Mouse (Mus musculus) adrenal gland, postnatal 4 days (tissue): Measurements from ENCODE around the gene Cux2. TPM values are rescaled to one million over a fixed set of nuclear protein-coding genes. Genes with fewer than 3 reads are reported as not detected.

Experiments
- DNase-seq, 2 experiments: peaks; one replicate each; pipeline ENCODE4 v3.0.0; 2021 to 2022; ENCODE audit warnings: low spot score in 2 of 2, mixed read lengths in 2 of 2
- long read RNA-seq, 2 experiments: library from polyadenylated mRNA; stranded (forward); transcript quantifications; one replicate each; pipeline ENCODE4 v2.0.0; 2021
- total RNA-seq, 2 experiments: library from RNA; stranded (reverse); gene quantifications; 2 replicates each; pipeline ENCODE4 v1.2.3; 2021

Gene Cux2
- total RNA-seq: 10 to 100 TPM; 37.5 to 37.8 TPM
- long read RNA-seq, experiment 1, partial matches to known transcripts: 0 of 4 reads
- long read RNA-seq, experiment 1, other reads (novel, unspliced or antisense): 4 of 4 reads
- long read RNA-seq, experiment 2, partial matches to known transcripts: 4 of 12 reads
- long read RNA-seq, experiment 2, other reads (novel, unspliced or antisense): 8 of 12 reads

- DNase-seq: peak; percentile 54 to 58
Observed at GRCm38 (mm10) chr5:122050017-122050831, at the start of gene Cux2. TSS of gene Cux2 (minus strand) at chr5:122050102.

DNA sequence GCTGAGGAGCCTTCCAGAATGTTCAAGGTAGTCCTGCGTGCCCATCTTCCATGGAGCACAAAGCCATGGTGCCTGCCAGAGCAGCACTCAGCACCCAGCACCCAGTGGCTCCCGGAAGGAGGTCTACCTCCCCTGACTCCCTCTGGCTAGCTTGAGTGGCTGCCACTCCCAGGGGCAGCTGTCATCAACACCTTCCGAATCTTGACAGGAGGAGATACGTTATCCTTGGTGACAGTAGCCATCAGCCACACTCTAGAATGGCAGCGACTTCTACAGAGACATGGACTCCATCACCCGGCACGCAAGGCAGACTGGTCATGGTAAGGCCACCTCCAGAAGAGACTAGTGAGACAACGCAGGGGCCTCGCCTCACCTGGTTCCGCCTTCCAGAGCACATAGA lies 44.5 kb upstream of the Cux2 start:
- DNase-seq: no peak

GRCm38 (mm10) chr5:122093734-122094133 lies 43.8 kb upstream of the Cux2 start:
- DNase-seq: no peak

GRCm38 (mm10) chr5:122092794-122093193 lies 42.9 kb upstream of the Cux2 start:
- no peak for DNase-seq

DNA sequence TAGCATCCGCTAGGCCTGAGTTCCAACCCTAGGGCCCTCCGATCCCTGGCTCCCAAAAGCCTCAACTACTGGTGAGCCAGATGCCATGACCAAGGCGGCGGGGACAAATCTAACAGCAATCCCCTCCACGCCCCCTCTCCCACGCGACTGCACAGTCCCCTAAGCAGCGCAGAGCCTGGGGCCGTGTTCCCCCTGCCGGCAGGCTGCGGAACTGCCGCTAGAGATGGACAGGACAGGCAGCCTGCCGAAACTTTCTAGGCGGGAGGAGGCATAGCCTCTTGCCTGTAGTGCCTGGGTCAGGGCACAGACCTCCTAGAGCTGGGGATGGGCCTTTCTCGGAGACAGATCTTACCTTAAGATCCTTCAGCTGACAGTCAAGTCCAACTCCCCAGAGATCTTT lies 41.2 kb upstream of the Cux2 start:
- no peak for DNase-seq

GRCm38 (mm10) chr5:122089664-122090063 lies 39.8 kb upstream of the Cux2 start:
- DNase-seq: no peak

- peak; percentile 71 to 83 for DNase-seq
Observed at GRCm38 (mm10) chr5:122088917-122089316, 39.0 kb upstream of the Cux2 start.

DNA sequence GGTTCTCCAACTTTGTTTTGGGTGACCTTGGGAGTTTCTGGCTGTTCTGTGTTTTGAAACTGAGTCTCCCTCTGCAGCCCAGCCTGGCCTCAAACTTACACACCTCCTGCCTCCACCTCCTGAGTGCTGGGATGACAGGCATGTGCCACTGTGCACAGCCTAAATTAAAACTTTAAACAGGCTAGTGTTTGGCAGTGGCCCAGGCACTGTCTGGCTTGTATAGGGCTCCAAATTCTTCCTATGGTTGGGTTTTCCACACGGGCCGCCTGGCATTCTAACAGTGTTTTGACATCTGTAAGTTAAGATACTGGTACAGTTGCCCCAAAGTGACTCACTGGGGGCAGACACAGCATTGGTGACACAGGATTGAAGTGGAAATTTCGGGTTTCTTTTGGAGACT lies 36.2 kb upstream of the Cux2 start:
- DNase-seq: no peak

- no peak for DNase-seq
Observed at GRCm38 (mm10) chr5:122085291-122085690, 35.4 kb upstream of the Cux2 start.

- DNase-seq: no peak
Observed at GRCm38 (mm10) chr5:122084470-122084869, 34.6 kb upstream of the Cux2 start.

GRCm38 (mm10) chr5:122083282-122083681 lies 33.4 kb upstream of the Cux2 start:
- DNase-seq: no peak

DNA sequence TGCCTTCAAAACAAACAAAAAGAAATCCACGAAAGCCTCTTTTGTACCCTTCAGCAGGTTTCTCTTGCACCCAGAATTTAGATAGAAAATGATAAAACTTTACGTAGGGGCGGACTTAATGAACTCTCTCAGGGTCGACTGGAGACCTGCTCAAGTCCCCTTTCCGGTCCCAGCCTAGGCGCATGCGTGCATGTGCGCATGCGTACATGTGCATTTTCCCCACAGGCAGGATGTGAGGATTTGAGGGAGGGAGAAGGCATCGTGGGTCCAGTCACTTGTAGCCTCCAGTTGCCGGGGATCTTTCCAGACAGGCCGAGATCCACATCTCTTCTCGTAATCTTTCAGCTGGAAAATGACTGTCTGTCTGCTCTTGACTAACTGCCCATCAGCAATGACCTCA lies 31.6 kb upstream of the Cux2 start:
- no peak for DNase-seq

- no peak for DNase-seq
Observed at GRCm38 (mm10) chr5:122080930-122081329, 31.0 kb upstream of the Cux2 start.

GRCm38 (mm10) chr5:122079796-122080195 lies 29.9 kb upstream of the Cux2 start:
- no peak for DNase-seq

GRCm38 (mm10) chr5:122077244-122077643 lies 27.3 kb upstream of the Cux2 start:
- no peak for DNase-seq

DNA sequence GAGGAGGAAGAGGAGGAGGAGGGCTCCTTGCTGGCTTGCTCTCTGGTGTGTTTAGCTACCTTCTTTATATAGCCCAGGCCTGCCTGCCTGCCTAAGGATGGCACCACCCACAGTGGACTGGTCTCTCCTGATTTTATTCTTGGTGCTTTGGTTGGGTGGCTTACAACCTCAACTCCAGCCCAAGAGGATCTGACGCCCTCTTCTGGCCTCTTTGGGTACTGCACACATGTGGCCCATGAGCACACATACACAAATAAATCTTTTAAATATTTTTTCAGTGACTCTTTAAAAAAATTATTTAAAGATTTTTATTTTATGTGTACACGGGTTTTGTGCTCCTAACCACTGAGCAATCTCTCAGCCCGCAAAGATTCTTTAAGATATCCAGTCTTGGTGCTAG lies 25.8 kb upstream of the Cux2 start:
- DNase-seq: no peak

- DNase-seq: no peak
Observed at GRCm38 (mm10) chr5:122071997-122072396, 22.1 kb upstream of the Cux2 start.

DNA sequence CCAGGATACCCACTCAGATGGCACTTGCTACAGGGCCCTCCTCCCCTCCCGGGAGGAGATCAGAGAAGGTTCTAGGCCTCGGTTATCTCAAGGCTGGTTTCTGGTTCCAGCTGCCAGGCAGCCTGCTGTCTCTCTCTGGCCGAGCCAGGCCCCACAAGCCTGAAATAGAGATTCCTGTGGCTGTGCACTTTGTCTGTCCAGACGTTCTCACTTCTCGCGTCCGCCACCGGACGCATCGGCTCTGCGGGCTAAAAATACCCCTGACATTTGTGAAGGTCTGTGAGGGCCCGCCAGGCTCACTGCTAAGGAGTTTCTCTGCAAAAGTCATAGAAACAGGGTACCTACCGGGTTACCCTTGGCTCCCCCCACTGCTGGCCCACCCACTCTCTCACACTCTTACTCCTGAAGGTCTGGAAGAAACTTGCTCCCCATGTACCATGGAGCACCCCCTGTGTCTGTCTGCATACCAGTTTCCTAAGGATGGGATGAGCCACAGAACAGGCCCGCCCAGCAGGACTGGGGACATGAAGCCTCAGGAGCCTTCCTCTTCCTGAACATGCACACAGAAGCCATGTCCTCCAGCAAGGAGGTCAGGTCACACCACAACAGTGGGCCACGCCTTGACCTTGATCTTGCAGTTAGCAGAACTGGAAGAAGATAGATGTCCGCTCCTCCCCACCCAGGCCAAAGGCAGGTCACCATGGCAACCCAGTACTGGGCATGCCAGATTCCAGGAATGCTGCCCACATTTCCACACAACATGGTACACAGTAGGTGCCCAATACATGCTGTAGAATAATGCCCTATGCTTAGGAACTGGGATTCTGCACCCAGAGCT lies 21.3 kb upstream of the Cux2 start:
- no peak for DNase-seq

- DNase-seq: no peak
Observed at GRCm38 (mm10) chr5:122068563-122068962, 18.7 kb upstream of the Cux2 start.

GRCm38 (mm10) chr5:122063204-122063933 lies 13.5 kb upstream of the Cux2 start:
- no peak for DNase-seq

GRCm38 (mm10) chr5:122062479-122062878 lies 12.6 kb upstream of the Cux2 start:
- no peak for DNase-seq
